Mouse (Mus musculus) MEL (cell line): ENCODE measurements at regions not wholly inside any gene's neighbourhood (a gene's known extent, or its start where the extent isn't known, plus 50 kb on each side); places are given as distances from the start of the nearest gene placed in this dataset.

ENCODE experiments used
- DNase-seq: peaks from one replicate; pipeline ENCODE4 v3.0.0; 2011; ENCODE audit warnings: low read depth, low spot score
- H3K27ac ChIP-seq: 2 replicates; pipeline ENCODE4 v1.5.1; 2012; ENCODE audit warnings: low read depth, mild to moderate bottlenecking, control low read depth, low read length, moderate library complexity; ENCODE audit not compliant: control insufficient read depth
- H3K27me3 ChIP-seq, 2 experiments: fragments of 150-350 bp in 1 of 2; sonication (generic) in 1 of 2; 2 replicates each; pipeline ENCODE4 v1.6.1; 2012; ENCODE audit warnings: low read length in 2 of 2, mild to moderate bottlenecking in 2 of 2, improper control_type of control experiment in 1 of 2, moderate library complexity in 1 of 2; ENCODE audit not compliant: insufficient read depth in 2 of 2, control insufficient read depth in 1 of 2
- H3K36me3 ChIP-seq, 2 experiments: 2 replicates each; pipeline ENCODE4 v1.6.1; 2012 to 2014; ENCODE audit warnings: low read length in 2 of 2, improper control_type of control experiment in 1 of 2, inconsistent platforms in 1 of 2, mild to moderate bottlenecking in 1 of 2; ENCODE audit not compliant: insufficient read depth in 2 of 2, control insufficient read depth in 1 of 2
- H3K4me1 ChIP-seq, 2 experiments: fragments of 150-350 bp in 1 of 2; sonication (generic) in 1 of 2; 2 replicates each; pipeline ENCODE4 v1.6.1; 2012; ENCODE audit warnings: low read length in 2 of 2, improper control_type of control experiment in 1 of 2, mild to moderate bottlenecking in 1 of 2; ENCODE audit not compliant: insufficient read depth in 2 of 2, control insufficient read depth in 1 of 2
- H3K4me3 ChIP-seq, 2 experiments: fragments of 150-350 bp in 1 of 2; sonication (generic) in 1 of 2; 2 replicates each; pipeline ENCODE4 v1.5.1; 2012; ENCODE audit warnings: low read depth in 2 of 2, low read length in 2 of 2, mild to moderate bottlenecking in 2 of 2, moderate library complexity in 2 of 2, control low read depth in 1 of 2, improper control_type of control experiment in 1 of 2; ENCODE audit not compliant: control insufficient read depth in 1 of 2, insufficient read depth in 1 of 2
- H3K79me2 ChIP-seq: 2 replicates; pipeline ENCODE4 v1.6.1; 2012; ENCODE audit warnings: mild to moderate bottlenecking, low read length, moderate library complexity; ENCODE audit not compliant: control insufficient read depth, poor library complexity, insufficient read depth
- H3K9ac ChIP-seq: 2 replicates; pipeline ENCODE4 v1.6.1; 2012; ENCODE audit warnings: low read depth, mild to moderate bottlenecking, control low read depth, low read length, moderate library complexity; ENCODE audit not compliant: control insufficient read depth, poor library complexity, severe bottlenecking
- H3K9me3 ChIP-seq: fragments of 150-350 bp; sonication (generic); replicated peaks from 2 replicates; pipeline ENCODE4 v1.6.1; 2012; ENCODE audit warnings: mild to moderate bottlenecking, low read length, improper control_type of control experiment, moderate library complexity; ENCODE audit not compliant: insufficient read depth
- BHLHE40 ChIP-seq: IDR thresholded peaks from 2 replicates; pipeline ENCODE4 v1.6.1; 2012; ENCODE audit warnings: low read depth, mild to moderate bottlenecking, inconsistent platforms, low read length, improper control_type of control experiment, borderline replicate concordance
- CHD1 ChIP-seq: IDR thresholded peaks from 2 replicates; pipeline ENCODE4 v1.6.1; 2012; ENCODE audit warnings: low read depth, mild to moderate bottlenecking, inconsistent platforms, low read length, improper control_type of control experiment
- E2F4 ChIP-seq: IDR thresholded peaks from 2 replicates; pipeline ENCODE4 v1.6.1; 2011; ENCODE audit warnings: low read depth, low read length, improper control_type of control experiment, borderline replicate concordance
- ETS1 ChIP-seq: IDR thresholded peaks from 2 replicates; pipeline ENCODE4 v1.6.1; 2012; ENCODE audit warnings: low read depth, mild to moderate bottlenecking, inconsistent platforms, low read length, improper control_type of control experiment, moderate library complexity
- MAFK ChIP-seq: IDR thresholded peaks from 2 replicates; pipeline ENCODE4 v1.6.1; 2011; ENCODE audit warnings: low read depth, mild to moderate bottlenecking, low read length, improper control_type of control experiment, borderline replicate concordance
- MYB ChIP-seq: IDR thresholded peaks from 2 replicates; pipeline ENCODE4 v1.6.1; 2011; ENCODE audit warnings: mild to moderate bottlenecking, low read depth, low read length, improper control_type of control experiment
- POLR2A ChIP-seq, 2 experiments: IDR thresholded peaks; 2 replicates each; pipeline ENCODE4 v1.6.1; 2011 to 2012; ENCODE audit warnings: low read length in 2 of 2, mild to moderate bottlenecking in 2 of 2, control low read depth in 1 of 2, improper control_type of control experiment in 1 of 2, low read depth in 1 of 2, moderate library complexity in 1 of 2; ENCODE audit not compliant: control insufficient read depth in 1 of 2, insufficient read depth in 1 of 2, poor library complexity in 1 of 2
- RAD21 ChIP-seq: IDR thresholded peaks from 2 replicates; pipeline ENCODE4 v1.6.1; 2011; ENCODE audit warnings: mild to moderate bottlenecking, low read depth, low read length, improper control_type of control experiment
- RCOR1 ChIP-seq: IDR thresholded peaks from 2 replicates; pipeline ENCODE4 v1.6.1; 2012; ENCODE audit warnings: low read depth, mild to moderate bottlenecking, inconsistent platforms, low read length, improper control_type of control experiment
- USF1 ChIP-seq: IDR thresholded peaks from 2 replicates; pipeline ENCODE4 v1.6.1; 2014; ENCODE audit warnings: low read depth, mild to moderate bottlenecking, inconsistent platforms, low read length, improper control_type of control experiment, moderate library complexity
- ZMIZ1 ChIP-seq: IDR thresholded peaks from 2 replicates; pipeline ENCODE4 v1.6.1; 2012; ENCODE audit warnings: low read depth, mild to moderate bottlenecking, inconsistent platforms, low read length, improper control_type of control experiment, moderate library complexity

GRCm38 (mm10) chr7:51360134-51360533 lies 150.7 kb upstream of the Ano5 start:
- H3K36me3 ChIP-seq = no peaks in the 10 kb centered on the region
- DNase-seq = no peak
- H3K9ac ChIP-seq = no peak overlapping the region
- no peak for TF ChIP-seq RCOR1
- TF ChIP-seq POLR2A (IDR thresholded peaks at IDR 0.05; ENCODE audit: control insufficient read depth in 1 of 2, insufficient read depth in 1 of 2, low read depth in 1 of 2, low read length in 2 of 2, poor library complexity in 1 of 2) = no peak
- TF ChIP-seq USF1 = no peak
- TF ChIP-seq ZMIZ1 = no peak
- TF ChIP-seq RAD21 = no peak
- no peak for TF ChIP-seq E2F4
- no peaks in the 10 kb centered on the region for H3K4me1 ChIP-seq
- no peak overlapping the region for H3K4me3 ChIP-seq
- no peaks in the 10 kb centered on the region for H3K79me2 ChIP-seq
- no peaks in the 10 kb centered on the region for H3K9me3 ChIP-seq
- H3K27me3 ChIP-seq = no peaks in the 10 kb centered on the region
- no peak overlapping the region for H3K27ac ChIP-seq

GRCm38 (mm10) chr7:51377584-51377983 lies 133.2 kb upstream of the Ano5 start:
- no peaks in the 10 kb centered on the region for H3K27me3 ChIP-seq
- H3K4me3 ChIP-seq = no peak overlapping the region
- H3K9ac ChIP-seq = no peak overlapping the region
- H3K79me2 ChIP-seq = no peaks in the 10 kb centered on the region
- TF ChIP-seq E2F4 (no peak), ETS1 (no peak), MYB (no peak), BHLHE40 (no peak), MAFK (no peak), USF1 (no peak), CHD1 (no peak)
- no peaks in the 10 kb centered on the region for H3K4me1 ChIP-seq
- no peak for DNase-seq
- no peak overlapping the region for H3K27ac ChIP-seq
- no peaks in the 10 kb centered on the region for H3K9me3 ChIP-seq
- H3K36me3 ChIP-seq = no peaks in the 10 kb centered on the region
